Mouse (Mus musculus) G1E-ER4 (cell line): ENCODE measurements around the gene Klhdc4. TPM values are rescaled to one million over a fixed set of nuclear protein-coding genes. Genes with fewer than 3 reads are reported as not detected.

ENCODE experiments used
- GATA1 ChIP-seq: IDR thresholded peaks from one replicate; pipeline ENCODE4 v1.8.0; 2012; ENCODE audit warnings: low read length, inconsistent platforms
- polyA plus RNA-seq: library from polyadenylated mRNA; stranded (reverse); fragments of >175 nt; gene quantifications from 2 replicates; pipeline ENCODE4 v1.2.3, GENCODE M21; 2012

The Klhdc4 gene
- polyA plus RNA-seq, 1 experiment = 42.5 TPM

GRCm38 (mm10) chr8:121856071-121856746 lies 26.8 kb upstream of the Klhdc4 start:
- TF ChIP-seq GATA1 = no peak

- TF ChIP-seq GATA1 = no peak
Observed at GRCm38 (mm10) chr8:121853586-121853985, 24.2 kb upstream of the Klhdc4 start.

- no peak for TF ChIP-seq GATA1
Observed at GRCm38 (mm10) chr8:121852464-121852863, 23.1 kb upstream of the Klhdc4 start.

- no peak for TF ChIP-seq GATA1
Observed at GRCm38 (mm10) chr8:121851716-121852115, 22.3 kb upstream of the Klhdc4 start.

- no peak for TF ChIP-seq GATA1
Observed at GRCm38 (mm10) chr8:121850821-121851470, 21.6 kb upstream of the Klhdc4 start.

GRCm38 (mm10) chr8:121850436-121850820 lies 21.1 kb upstream of the Klhdc4 start:
- TF ChIP-seq GATA1 = no peak

GRCm38 (mm10) chr8:121850018-121850417 lies 20.6 kb upstream of the Klhdc4 start:
- no peak for TF ChIP-seq GATA1

- no peak for TF ChIP-seq GATA1
Observed at GRCm38 (mm10) chr8:121849303-121849702, 19.9 kb upstream of the Klhdc4 start.

- TF ChIP-seq GATA1 = no peak
Observed at GRCm38 (mm10) chr8:121848495-121848894, 19.1 kb upstream of the Klhdc4 start.

- TF ChIP-seq GATA1 = no peak
Observed at GRCm38 (mm10) chr8:121847987-121848386, 18.6 kb upstream of the Klhdc4 start.

GRCm38 (mm10) chr8:121847261-121847822 lies 18.0 kb upstream of the Klhdc4 start:
- TF ChIP-seq GATA1 = no peak

- TF ChIP-seq GATA1 = no peak
Observed at GRCm38 (mm10) chr8:121846815-121847214, 17.4 kb upstream of the Klhdc4 start.

- no peak for TF ChIP-seq GATA1
Observed at GRCm38 (mm10) chr8:121844765-121845164, 15.4 kb upstream of the Klhdc4 start.

- no peak for TF ChIP-seq GATA1
Observed at GRCm38 (mm10) chr8:121843184-121843733, 13.9 kb upstream of the Klhdc4 start.

- TF ChIP-seq GATA1 = no peak
Observed at GRCm38 (mm10) chr8:121842064-121842955, 12.9 kb upstream of the Klhdc4 start.
